Mouse (Mus musculus) R1 (cell line): ENCODE results near the gene Retreg1.
A peak's percentile ranks its signal among the peaks of the same experiment; 100 is the strongest.

ENCODE experiments used
- DNase-seq: peaks from one replicate; pipeline ENCODE4 v3.0.0-alpha.2; 2018; ENCODE audit warnings: low read depth, low spot score

Gene Retreg1

GRCm38 (mm10) chr15:25880192-25880591 lies 37.2 kb downstream of the Retreg1 start:
- no peak for DNase-seq

- no peak for DNase-seq
Measured at GRCm38 (mm10) chr15:25882002-25882401, 39.0 kb downstream of the Retreg1 start.

- no peak for DNase-seq
Measured at GRCm38 (mm10) chr15:25884416-25884958, 41.5 kb downstream of the Retreg1 start.

- DNase-seq: no peak
Measured at GRCm38 (mm10) chr15:25886581-25887011, 43.6 kb downstream of the Retreg1 start.

- DNase-seq: no peak
Measured at GRCm38 (mm10) chr15:25889927-25890326, 46.9 kb downstream of the Retreg1 start.

GRCm38 (mm10) chr15:25891556-25891955 lies 48.6 kb downstream of the Retreg1 start:
- DNase-seq: no peak

- DNase-seq: no peak
Measured at GRCm38 (mm10) chr15:25893327-25893726, 50.3 kb downstream of the Retreg1 start.

- DNase-seq: no peak
Measured at GRCm38 (mm10) chr15:25896783-25897182, 53.8 kb downstream of the Retreg1 start.

GRCm38 (mm10) chr15:25897617-25898016 lies 54.6 kb downstream of the Retreg1 start:
- no peak for DNase-seq

GRCm38 (mm10) chr15:25899021-25899420 lies 56.0 kb downstream of the Retreg1 start:
- DNase-seq: no peak

GRCm38 (mm10) chr15:25900540-25900939 lies 57.6 kb downstream of the Retreg1 start:
- DNase-seq: peak; percentile 81

GRCm38 (mm10) chr15:25902931-25903615 lies 60.1 kb downstream of the Retreg1 start:
- peak; percentile 83 for DNase-seq

GRCm38 (mm10) chr15:25904435-25905021 lies 61.5 kb downstream of the Retreg1 start:
- DNase-seq: no peak

GRCm38 (mm10) chr15:25909783-25910494 lies 67.0 kb downstream of the Retreg1 start:
- DNase-seq: no peak

- peak; percentile 48 for DNase-seq
Measured at GRCm38 (mm10) chr15:25910495-25910865, 67.5 kb downstream of the Retreg1 start.

GRCm38 (mm10) chr15:25910924-25911323 lies 67.9 kb downstream of the Retreg1 start:
- no peak for DNase-seq

- DNase-seq: no peak
Measured at GRCm38 (mm10) chr15:25912911-25913310, 69.9 kb downstream of the Retreg1 start.

GRCm38 (mm10) chr15:25913659-25914058 lies 70.7 kb downstream of the Retreg1 start:
- DNase-seq: no peak

- DNase-seq: no peak
Measured at GRCm38 (mm10) chr15:25914160-25914559, 71.2 kb downstream of the Retreg1 start.

GRCm38 (mm10) chr15:25915013-25915412 lies 72.0 kb downstream of the Retreg1 start:
- peak; percentile 39 for DNase-seq

- no peak for DNase-seq
Measured at GRCm38 (mm10) chr15:25915574-25916205, 72.7 kb downstream of the Retreg1 start.

GRCm38 (mm10) chr15:25916252-25916651 lies 73.3 kb downstream of the Retreg1 start:
- DNase-seq: no peak
